Mouse (Mus musculus): ENCODE measurements around the gene Itga7. TPM values are rescaled to one million over a fixed set of nuclear protein-coding genes. Genes with fewer than 3 reads are reported as not detected.
"Not testable (repeated sequence)": the region's sequence is repeated elsewhere in the genome, so short reads cannot be mapped to it uniquely, and the experiment has no call there.

Gene Itga7
- total RNA-seq, 1 experiment from 2014 or later, result 18.7 TPM

- not testable (repeated sequence) for DNase-seq
Measured at GRCm38 (mm10) chr10:128989131-128989530, 55.5 kb downstream of the Itga7 start, which contains the start of gene Olfr9. Olfr9 (plus strand) TSS chr10:128989431.

- not testable (repeated sequence) for DNase-seq
Measured at GRCm38 (mm10) chr10:128990129-128990850, 56.7 kb downstream of the Itga7 start.

- DNase-seq, result no peak
Measured at GRCm38 (mm10) chr10:128990994-128991393, 57.4 kb downstream of the Itga7 start.

GRCm38 (mm10) chr10:128995796-128996195 is 62.2 kb downstream of the Itga7 start:
- DNase-seq, result no peak

- DNase-seq, result no peak
Measured at GRCm38 (mm10) chr10:128996523-128997040, 63.0 kb downstream of the Itga7 start.

GRCm38 (mm10) chr10:129004032-129004920 is 70.7 kb downstream of the Itga7 start:
- DNase-seq, result no peak

Other genes with a start within 250 kb of the Itga7 start
- gene Rab5b, start 237.6 kb upstream of the Itga7 start, total RNA-seq (2021), result 91.4 and 96.4 TPM in 2 replicates
- 1.5 and 2.3 TPM in 2 replicates for gene Pmel, start 229.6 kb upstream of the Itga7 start, total RNA-seq (2021)
- gene Cdk2, start 228.8 kb upstream of the Itga7 start, total RNA-seq (2021), result 30.7 and 31.1 TPM in 2 replicates
- 14.3 and 36.2 TPM in 2 replicates for gene Dgka, start 189.0 kb upstream of the Itga7 start, total RNA-seq (2021)
- 22.3 and 29.1 TPM in 2 replicates for gene Pym1, start 185.9 kb upstream of the Itga7 start, total RNA-seq (2021)
- gene Mmp19, start 142.9 kb upstream of the Itga7 start, total RNA-seq (2021), result 24.6 and 30.9 TPM in 2 replicates
- gene Dnajc14, start 129.8 kb upstream of the Itga7 start, total RNA-seq (2021), result 60.0 and 60.9 TPM in 2 replicates
- 10.3 and 11.8 TPM in 2 replicates for gene Tmem198b, start 129.4 kb upstream of the Itga7 start, total RNA-seq (2021)
- 60.7 and 62.6 TPM in 2 replicates for gene Sarnp, start 116.5 kb upstream of the Itga7 start, total RNA-seq (2021)
- 31.2 and 32.5 TPM in 2 replicates for gene Ormdl2, start 112.2 kb upstream of the Itga7 start, total RNA-seq (2021)
- gene Gdf11, start 42.1 kb upstream of the Itga7 start, total RNA-seq (2021), result 3.0 and 3.9 TPM in 2 replicates
- 217 and 234 TPM in 2 replicates for gene Cd63, start 32.8 kb upstream of the Itga7 start, total RNA-seq (2021)
- 10.9 and 15.5 TPM in 2 replicates for gene Rdh5, start 10.9 kb upstream of the Itga7 start, total RNA-seq (2021)
- 220 TPM in 2 replicates for gene Bloc1s1, start 9.8 kb upstream of the Itga7 start, total RNA-seq (2021)
- 0.83 and 37.1 TPM in 2 replicates for gene Mettl7b, start 27.2 kb downstream of the Itga7 start, total RNA-seq (2021)
- not detected in 2 replicates for gene Olfr9, start 55.6 kb downstream of the Itga7 start, total RNA-seq (2021)
- not detected in 2 replicates for gene Olfr763, start 77.0 kb downstream of the Itga7 start, total RNA-seq (2021)
- not detected in 2 replicates for gene Olfr764-ps1, start 106.1 kb downstream of the Itga7 start, total RNA-seq (2021)
- gene Olfr765, start 116.2 kb downstream of the Itga7 start, total RNA-seq (2021), result not detected in 2 replicates
- gene Olfr766-ps1, start 135.2 kb downstream of the Itga7 start, total RNA-seq (2021), result not detected in 2 replicates
- not detected in 2 replicates for gene Olfr767, start 149.1 kb downstream of the Itga7 start, total RNA-seq (2021)
- gene Olfr768, start 165.6 kb downstream of the Itga7 start, total RNA-seq (2021), result not detected in 2 replicates
- not detected in 2 replicates for gene Olfr769, start 184.0 kb downstream of the Itga7 start, total RNA-seq (2021)
- gene Olfr770, start 205.2 kb downstream of the Itga7 start, total RNA-seq (2021), result not detected in 2 replicates
- not detected in 2 replicates for gene Olfr771, start 230.9 kb downstream of the Itga7 start, total RNA-seq (2021)
- gene Olfr772, start 244.1 kb downstream of the Itga7 start, total RNA-seq (2021), result not detected in 2 replicates